Mouse (Mus musculus): Measurements from ENCODE around the gene Selenow. TPM values are rescaled to one million over a fixed set of nuclear protein-coding genes. Genes with fewer than 3 reads are reported as not detected.

Selenow gene
- polyA plus RNA-seq, 1 experiment: 390 TPM

DNA sequence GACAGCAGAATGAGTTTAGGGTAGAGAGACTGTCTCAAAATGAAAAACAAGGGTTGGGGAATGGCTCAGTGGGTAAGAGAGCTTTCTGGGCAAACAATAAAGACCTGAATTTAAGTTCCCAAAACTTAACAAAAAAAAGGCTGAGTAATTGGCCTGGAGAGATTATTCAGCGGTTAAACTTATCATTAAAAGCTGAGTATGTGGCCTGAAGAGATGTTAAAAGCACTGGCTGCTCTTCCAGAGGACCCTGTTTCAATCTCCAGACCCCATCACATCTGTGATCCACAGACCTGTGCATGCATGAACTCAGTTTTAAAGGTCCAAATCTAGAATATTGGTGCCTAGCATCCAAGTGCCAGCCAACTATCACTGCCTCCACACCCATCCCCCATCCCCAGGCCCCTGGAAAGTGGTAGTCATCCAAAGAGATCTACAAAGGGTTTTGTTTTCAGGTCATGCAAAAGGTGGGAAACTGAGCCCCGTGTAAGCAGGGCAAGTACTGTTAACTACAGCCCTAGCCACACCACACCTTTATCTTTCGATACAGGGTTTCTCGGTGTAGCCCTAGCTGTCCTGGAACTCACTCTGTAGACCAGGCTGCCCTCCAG lies 25.6 kb upstream of the Selenow start:
- Histone ChIP-seq H3K4me1 (ENCODE audit: control insufficient read depth, insufficient read depth, low read length) (peaks cover 10% of the 10 kb centered on the region; the same call in 1 of the 2 replicates), H3K27ac (ENCODE audit: insufficient read depth, low read length) (peak overlapping the region; percentile 77), H3K4me3 (ENCODE audit: insufficient read depth, low read length) (no peak overlapping the region)
- TF ChIP-seq CTCF (IDR thresholded peaks at IDR 0.05; ENCODE audit: borderline replicate concordance, insufficient read depth, low read length): no peak
- no peak for TF ChIP-seq POLR2A (IDR thresholded peaks at IDR 0.05; ENCODE audit: low read depth, low read length)

DNA sequence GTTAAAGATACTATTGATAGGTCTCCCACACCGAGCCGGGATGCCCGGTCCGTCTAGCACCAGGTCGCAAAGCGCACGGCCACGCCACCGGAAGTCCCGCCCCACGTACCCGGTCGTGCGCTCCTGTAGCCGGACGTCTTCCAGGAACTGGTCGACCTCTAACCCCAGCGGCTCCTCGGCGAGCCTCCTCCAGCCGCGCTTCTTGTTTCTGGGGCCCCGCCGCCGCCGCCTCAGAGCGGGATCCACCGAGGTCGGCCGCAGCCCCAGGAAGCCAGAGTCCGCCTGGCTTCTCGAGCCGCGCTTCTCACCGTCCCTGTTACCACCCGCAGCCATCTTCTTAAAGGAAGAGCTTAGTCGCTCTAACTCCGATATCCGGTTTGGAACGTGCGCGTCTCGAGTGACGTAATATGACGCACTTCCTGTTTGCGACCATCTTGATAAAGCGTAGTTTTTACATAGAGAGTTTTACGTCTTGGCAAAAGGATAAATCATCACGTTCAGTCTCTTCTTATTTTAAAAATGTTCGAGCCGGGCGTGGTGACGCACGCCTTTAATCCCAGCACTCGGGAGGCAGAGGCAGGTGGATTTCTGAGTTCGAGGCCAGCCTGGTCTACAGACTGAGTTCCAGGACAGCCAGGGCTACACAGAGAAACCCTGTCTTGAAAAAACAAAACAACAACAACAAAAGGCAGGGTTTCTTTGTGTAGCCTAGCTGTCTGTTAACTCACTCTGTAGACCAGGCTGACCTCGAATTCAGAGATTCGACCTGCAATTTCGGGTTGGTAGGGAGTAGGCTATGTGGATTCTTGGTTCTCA lies 23.7 kb upstream of the Selenow start, which contains the start of gene Nop53:
Nop53 (minus strand) TSS at position 354 of the 816 bp plus-strand sequence.
- Histone ChIP-seq H3K27ac (ENCODE audit: insufficient read depth, low read length) (peak within 1 kb of the TSS; percentile 87), H3K4me3 (ENCODE audit: insufficient read depth, low read length) (peak within 1 kb of the TSS; percentile 88), H3K4me1 (ENCODE audit: control insufficient read depth, insufficient read depth, low read length) (peaks cover 10% of the 10 kb centered on the region; the same call in 1 of the 2 replicates)
- TF ChIP-seq POLR2A (IDR thresholded peaks at IDR 0.05; ENCODE audit: low read depth, low read length): peak; percentile 60
- no peak for TF ChIP-seq CTCF (IDR thresholded peaks at IDR 0.05; ENCODE audit: borderline replicate concordance, insufficient read depth, low read length)

DNA sequence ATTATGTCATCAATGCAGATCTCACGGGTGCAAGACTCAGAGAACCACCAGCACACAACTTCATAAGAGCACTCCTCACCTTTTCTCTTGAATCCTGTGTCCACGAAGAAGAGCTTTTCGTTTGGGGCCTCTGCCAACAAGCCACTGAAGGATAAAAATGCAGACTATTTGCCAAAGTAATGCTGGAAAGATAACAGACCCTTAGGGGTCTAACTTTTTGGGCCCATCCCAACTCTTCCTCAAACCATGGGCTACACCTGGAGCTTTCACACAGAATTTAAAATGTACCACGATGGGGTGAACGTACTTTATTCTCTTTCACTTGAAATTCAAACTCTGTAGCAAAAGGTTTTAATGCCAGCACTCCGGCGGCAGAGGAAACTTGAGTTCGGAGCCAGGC lies 23.0 kb upstream of the Selenow start:
- peaks cover 10% of the 10 kb centered on the region; the same call in 1 of the 2 replicates for H3K4me1 ChIP-seq (ENCODE audit: control insufficient read depth, insufficient read depth, low read length)
- 0 out of 2 replicates have a peak overlapping the region, but pooled peaks have one; percentile 11 for H3K27ac ChIP-seq (ENCODE audit: insufficient read depth, low read length)
- peak overlapping the region; percentile 88 for H3K4me3 ChIP-seq (ENCODE audit: insufficient read depth, low read length)
- TF ChIP-seq POLR2A (IDR thresholded peaks at IDR 0.05; ENCODE audit: low read depth, low read length) (no peak), CTCF (IDR thresholded peaks at IDR 0.05; ENCODE audit: borderline replicate concordance, insufficient read depth, low read length) (no peak)

DNA sequence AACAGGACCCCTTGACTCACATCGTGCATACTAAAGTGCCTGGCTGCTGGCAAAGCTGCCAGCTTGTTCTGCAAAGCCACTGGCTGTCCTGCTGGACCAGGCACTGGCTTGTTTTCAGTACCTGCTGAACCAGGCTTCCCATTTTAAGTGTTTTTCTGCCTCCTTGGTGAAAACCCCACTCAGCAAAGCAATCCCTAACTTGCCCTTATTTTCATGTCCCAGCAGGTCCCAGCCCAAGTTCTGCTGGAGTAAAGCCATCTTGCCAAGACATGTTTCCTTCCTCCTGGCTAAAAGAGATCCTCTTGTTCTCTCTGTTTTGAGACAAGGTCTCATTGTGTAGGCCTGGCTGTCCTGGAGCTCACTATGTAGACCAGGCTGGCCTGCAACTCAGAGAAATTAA lies 22.1 kb upstream of the Selenow start:
- no peak for TF ChIP-seq CTCF (IDR thresholded peaks at IDR 0.05; ENCODE audit: borderline replicate concordance, insufficient read depth, low read length)
- no peak for TF ChIP-seq POLR2A (IDR thresholded peaks at IDR 0.05; ENCODE audit: low read depth, low read length)
- no peak overlapping the region for H3K27ac ChIP-seq (ENCODE audit: insufficient read depth, low read length)
- peaks cover 5% of the 10 kb centered on the region; the same call in 1 of the 2 replicates for H3K4me1 ChIP-seq (ENCODE audit: control insufficient read depth, insufficient read depth, low read length)
- 0 out of 2 replicates have a peak overlapping the region, but pooled peaks have one; percentile 3 for H3K4me3 ChIP-seq (ENCODE audit: insufficient read depth, low read length)

DNA sequence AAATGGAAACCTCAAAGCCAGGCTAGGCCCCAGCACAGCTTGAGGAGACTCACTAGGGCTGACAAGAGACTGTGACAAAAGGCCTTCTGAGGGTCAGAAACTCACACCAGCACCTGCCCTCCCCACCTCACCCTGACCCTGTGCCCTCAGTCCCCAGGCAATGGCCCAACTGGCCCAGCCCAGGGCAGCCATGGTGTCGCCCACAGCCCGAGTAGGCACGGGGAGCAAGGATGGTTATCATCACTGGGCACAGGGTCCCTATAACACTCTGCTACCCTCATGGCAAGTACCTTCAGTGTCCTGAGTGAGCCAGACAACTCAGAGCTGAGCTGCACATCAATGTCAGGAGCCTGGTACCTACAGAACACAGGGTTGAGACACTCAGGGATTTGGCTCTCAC lies 16.4 kb upstream of the Selenow start:
- Histone ChIP-seq H3K4me1 (ENCODE audit: control insufficient read depth, insufficient read depth, low read length) (no peaks in the 10 kb centered on the region), H3K27ac (ENCODE audit: insufficient read depth, low read length) (no peak overlapping the region), H3K4me3 (ENCODE audit: insufficient read depth, low read length) (no peak overlapping the region)
- TF ChIP-seq CTCF (IDR thresholded peaks at IDR 0.05; ENCODE audit: borderline replicate concordance, insufficient read depth, low read length): no peak
- TF ChIP-seq POLR2A (IDR thresholded peaks at IDR 0.05; ENCODE audit: low read depth, low read length): no peak

DNA sequence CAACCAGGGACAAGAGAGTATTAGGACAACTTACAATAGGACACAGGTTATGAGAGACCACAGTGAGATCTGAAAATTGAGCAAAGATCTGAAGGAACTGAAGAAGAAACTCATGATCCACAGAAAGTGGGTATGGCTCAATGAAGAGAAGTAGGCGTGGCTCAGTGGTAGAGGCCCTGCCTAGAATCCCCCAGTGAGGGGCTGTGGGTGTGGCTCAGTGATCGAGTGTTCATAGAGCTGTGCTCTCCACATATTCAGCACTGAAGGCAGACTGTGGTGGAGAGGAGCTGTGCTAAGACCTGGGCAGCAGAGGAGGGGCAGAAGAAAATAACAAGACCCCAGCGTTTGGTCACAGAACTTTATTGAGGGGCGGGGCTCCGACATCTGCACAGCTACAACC lies 15.3 kb upstream of the Selenow start:
- TF ChIP-seq CTCF (IDR thresholded peaks at IDR 0.05; ENCODE audit: borderline replicate concordance, insufficient read depth, low read length): no peak
- no peak for TF ChIP-seq POLR2A (IDR thresholded peaks at IDR 0.05; ENCODE audit: low read depth, low read length)
- H3K4me3 ChIP-seq (ENCODE audit: insufficient read depth, low read length): no peak overlapping the region
- H3K27ac ChIP-seq (ENCODE audit: insufficient read depth, low read length): no peak overlapping the region
- no peaks in the 10 kb centered on the region for H3K4me1 ChIP-seq (ENCODE audit: control insufficient read depth, insufficient read depth, low read length)

DNA sequence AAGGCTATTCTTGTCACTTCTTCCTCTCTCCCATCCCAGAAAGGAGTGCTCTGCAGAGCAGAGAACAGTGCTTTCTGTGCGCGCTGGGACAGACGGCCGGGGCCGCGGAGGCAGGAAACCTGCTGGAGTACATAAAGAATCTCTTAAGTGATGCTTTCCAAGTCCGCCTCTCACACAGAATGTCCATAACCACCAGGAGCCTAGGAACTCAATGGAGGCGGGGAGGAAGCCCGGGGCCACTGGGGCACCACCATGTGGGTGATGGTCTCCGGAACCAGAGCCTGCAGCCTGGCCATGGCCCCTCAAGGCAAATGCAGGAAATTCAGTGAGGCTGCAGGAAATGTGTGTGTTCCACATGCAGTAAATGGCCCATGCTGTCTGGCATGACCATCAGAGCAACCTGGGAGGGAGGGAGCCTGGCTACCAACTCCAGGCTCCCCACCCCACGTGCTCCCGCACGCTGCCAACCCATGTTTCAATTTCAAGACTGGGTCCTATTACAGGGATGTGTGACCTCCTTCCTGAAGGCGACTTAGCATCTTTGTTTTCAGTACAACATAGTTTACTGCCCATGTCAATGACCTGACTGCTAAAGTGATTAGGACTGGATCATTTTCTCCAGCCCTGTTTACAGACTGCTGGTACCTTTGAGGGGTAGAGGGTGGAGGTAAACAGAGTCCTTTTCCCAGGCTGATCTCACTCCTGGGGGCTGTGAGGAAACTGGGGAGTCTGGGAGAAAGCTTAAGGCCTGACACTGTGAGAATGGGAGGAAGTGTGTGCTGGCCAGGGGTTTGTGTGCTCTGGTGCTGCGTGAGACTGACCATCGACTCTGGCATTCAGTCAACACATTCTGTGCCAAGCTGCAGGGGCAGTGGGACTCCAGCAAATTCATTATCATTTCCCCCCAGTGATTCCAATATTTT lies 11.5 kb upstream of the Selenow start:
- Histone ChIP-seq H3K4me1 (ENCODE audit: control insufficient read depth, insufficient read depth, low read length) (no peaks in the 10 kb centered on the region), H3K27ac (ENCODE audit: insufficient read depth, low read length) (no peak overlapping the region), H3K4me3 (ENCODE audit: insufficient read depth, low read length) (no peak overlapping the region)
- TF ChIP-seq POLR2A (IDR thresholded peaks at IDR 0.05; ENCODE audit: low read depth, low read length) (no peak), CTCF (IDR thresholded peaks at IDR 0.05; ENCODE audit: borderline replicate concordance, insufficient read depth, low read length) (no peak)

DNA sequence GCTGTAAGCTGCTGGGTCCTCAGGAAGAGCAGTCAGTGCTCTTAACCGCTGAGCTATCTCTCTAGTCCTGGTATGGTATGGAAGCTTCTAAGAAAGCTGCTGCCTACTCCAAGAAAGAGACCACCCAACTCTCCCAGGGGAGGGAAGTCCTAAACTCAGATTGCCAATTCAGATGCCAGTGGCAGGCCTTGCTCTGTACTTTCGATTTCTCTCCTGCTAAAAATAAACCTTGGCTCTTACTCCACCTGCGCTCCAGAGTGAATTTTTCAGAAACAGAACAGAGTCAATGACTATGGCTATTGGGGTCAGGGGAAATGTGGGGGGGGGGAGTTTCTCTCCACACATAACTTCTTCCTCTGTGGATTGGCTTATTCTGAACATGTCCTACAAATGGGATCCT lies 9.4 kb upstream of the Selenow start:
- H3K4me1 ChIP-seq (ENCODE audit: control insufficient read depth, insufficient read depth, low read length): no peaks in the 10 kb centered on the region
- TF ChIP-seq POLR2A (IDR thresholded peaks at IDR 0.05; ENCODE audit: low read depth, low read length): no peak
- TF ChIP-seq CTCF (IDR thresholded peaks at IDR 0.05; ENCODE audit: borderline replicate concordance, insufficient read depth, low read length): no peak
- H3K27ac ChIP-seq (ENCODE audit: insufficient read depth, low read length): no peak overlapping the region
- H3K4me3 ChIP-seq (ENCODE audit: insufficient read depth, low read length): no peak overlapping the region

DNA sequence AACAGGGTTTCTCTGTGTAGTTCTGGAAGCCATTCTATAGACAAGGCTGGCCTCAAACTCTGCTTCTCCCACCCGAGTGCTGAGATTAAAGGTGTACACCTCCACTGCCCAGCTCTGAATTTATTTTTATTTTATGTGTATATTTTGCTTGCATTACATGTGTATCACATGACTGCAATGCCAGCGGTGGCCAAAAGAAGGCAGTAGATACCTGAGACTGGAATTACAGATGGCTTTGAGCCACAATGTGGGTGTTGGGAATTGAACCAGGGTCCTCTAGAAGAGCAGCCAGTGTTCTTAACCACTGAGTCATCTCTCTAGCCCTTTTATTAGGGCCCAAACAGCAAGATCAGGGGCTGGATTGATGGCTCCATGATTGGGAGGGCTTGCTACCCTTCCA lies 8.3 kb upstream of the Selenow start:
- H3K4me3 ChIP-seq (ENCODE audit: insufficient read depth, low read length): no peak overlapping the region
- no peaks in the 10 kb centered on the region for H3K4me1 ChIP-seq (ENCODE audit: control insufficient read depth, insufficient read depth, low read length)
- no peak for TF ChIP-seq POLR2A (IDR thresholded peaks at IDR 0.05; ENCODE audit: low read depth, low read length)
- TF ChIP-seq CTCF (IDR thresholded peaks at IDR 0.05; ENCODE audit: borderline replicate concordance, insufficient read depth, low read length): no peak
- H3K27ac ChIP-seq (ENCODE audit: insufficient read depth, low read length): no peak overlapping the region

Data from embryonic fibroblast, embryonic 13.5 days (primary cell).